Mouse (Mus musculus) spleen, embryonic (tissue): ENCODE measurements around the gene Psma3.

Experiments used
- CTCF ChIA-PET: fragments of 350-600 bp; sonication (Branson Sonifier 250); formaldehyde crosslinking; loops from one replicate; lab custom pipeline; 2022; lab: Charles Lee

Psma3 gene

DNA sequence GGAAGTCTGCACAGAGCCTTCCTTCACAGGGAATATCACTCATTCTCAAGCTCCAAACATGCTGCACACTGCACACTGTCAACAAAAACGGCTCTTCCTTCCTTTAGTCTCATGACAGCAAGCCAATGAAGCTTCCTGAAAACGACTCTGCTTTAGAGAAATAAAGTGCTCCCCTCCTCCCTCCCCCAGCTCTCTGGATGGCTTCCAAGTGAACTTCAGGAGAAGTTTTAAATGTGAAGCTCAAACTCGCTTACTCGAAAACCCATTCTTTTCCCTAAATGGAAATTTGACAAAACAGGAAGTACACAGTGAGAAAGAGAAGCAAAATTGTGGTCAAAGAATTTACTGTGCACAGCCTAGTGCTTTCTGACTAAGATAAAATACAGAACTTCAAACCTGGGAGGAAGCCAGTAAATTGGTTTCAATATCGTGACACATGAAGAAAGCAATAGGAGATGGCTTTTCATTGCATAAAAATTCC, 25.0 kb downstream of the Psma3 start:
- CTCF ChIA-PET = interaction anchor here (0.9 kb wide), 1 partner anchor 102 kb away, joined by 3 read pairs; no protein-coding TSS in a partner anchor

DNA sequence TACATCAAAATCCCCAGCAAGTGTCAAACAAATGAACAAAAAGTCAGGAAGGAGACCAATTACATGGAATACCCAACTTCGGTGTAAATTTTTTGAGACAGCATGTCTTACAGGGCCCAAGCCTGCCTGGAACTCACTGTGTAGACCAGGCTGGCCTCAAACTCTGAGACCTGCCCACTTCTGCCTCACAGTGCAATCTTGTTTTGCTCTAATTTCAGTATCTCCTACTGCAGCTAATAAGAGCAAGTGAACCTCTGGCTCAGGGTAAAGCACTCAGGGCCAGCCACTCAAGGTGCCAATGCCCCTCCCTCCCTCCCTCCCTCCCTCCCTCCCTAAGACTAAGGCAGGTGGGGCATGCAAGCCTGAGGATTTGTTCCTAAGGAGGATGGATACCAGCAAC, 25.9 kb downstream of the Psma3 start:
- CTCF ChIA-PET = interaction anchor here (0.6 kb wide), 1 partner anchor 26 kb away, joined by 3 read pairs; no protein-coding TSS in a partner anchor

DNA sequence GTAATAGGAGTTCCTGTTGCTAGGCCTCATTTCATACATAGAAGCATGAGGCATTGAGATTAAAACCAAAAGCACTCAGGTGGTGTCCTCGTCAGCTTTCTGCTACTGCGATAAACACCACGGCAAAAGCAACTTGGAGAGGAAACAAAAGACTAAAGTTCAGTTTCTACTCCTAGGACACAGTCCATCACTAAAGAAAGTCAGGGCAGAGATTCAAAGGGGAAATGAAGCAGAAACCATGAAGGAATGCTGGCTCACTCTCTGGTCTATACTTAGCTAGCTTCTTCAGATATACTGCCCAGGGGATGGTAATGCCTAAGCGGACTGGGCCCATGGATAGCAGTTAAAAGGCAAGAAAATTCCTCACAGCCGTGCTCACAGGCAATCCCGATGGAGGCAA, 27.0 kb downstream of the Psma3 start:
- CTCF ChIA-PET = no interaction called here

DNA sequence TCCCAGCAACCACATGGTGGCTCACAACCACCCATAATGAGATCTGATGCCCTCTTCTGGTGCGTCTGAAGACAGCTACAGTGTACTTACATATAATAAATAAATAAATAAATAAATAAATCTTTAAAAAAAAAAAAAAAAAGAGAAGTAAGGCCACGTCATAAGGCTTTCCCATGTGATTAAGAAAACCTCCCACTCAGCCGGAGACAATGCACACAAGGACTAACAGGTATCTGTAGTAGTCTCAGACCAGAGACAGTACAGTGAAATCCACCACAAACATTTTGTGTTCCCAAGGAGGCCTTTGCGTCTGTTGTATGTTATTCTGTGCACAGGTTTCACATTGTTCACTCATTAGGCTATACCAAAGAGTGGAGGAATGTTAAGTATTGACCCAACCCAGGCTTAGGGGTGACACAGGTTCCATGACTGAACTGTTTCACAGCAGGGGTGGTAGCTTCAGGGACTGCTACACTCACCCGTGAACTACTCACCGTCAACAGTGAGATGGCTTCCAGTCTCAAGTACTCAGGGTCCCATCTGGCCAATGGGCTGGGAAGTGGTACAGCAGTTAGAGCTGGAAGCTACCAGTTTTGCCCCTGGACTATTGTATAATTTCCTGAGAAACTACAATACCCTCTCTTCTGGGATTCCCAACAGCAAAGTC, 29.5 kb downstream of the Psma3 start:
- CTCF ChIA-PET = interaction anchor here (0.7 to 1.2 kb wide), 2 partner anchors 28 to 43 kb away, joined by 3 to 6 read pairs; no protein-coding TSS in a partner anchor

DNA sequence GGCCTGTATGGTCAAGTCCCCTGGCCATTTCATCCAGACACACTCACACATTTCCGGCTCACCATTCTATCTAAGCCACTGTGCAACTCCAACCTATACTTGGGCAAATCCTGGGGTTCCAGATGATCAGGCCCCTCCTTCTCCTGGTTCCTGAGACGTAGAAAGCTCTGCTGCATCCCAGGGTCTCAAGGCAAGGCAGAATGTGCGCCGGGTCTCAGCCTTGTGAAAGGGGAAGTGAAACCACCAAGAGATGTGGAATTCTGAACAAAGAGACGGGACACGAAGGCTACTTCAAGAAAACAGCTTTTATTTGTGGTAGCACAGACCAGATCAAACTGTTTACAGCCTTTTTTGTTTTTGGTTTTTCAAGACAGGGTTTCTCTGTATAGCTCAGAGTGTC, 31.7 kb downstream of the Psma3 start:
- CTCF ChIA-PET = no interaction called here

DNA sequence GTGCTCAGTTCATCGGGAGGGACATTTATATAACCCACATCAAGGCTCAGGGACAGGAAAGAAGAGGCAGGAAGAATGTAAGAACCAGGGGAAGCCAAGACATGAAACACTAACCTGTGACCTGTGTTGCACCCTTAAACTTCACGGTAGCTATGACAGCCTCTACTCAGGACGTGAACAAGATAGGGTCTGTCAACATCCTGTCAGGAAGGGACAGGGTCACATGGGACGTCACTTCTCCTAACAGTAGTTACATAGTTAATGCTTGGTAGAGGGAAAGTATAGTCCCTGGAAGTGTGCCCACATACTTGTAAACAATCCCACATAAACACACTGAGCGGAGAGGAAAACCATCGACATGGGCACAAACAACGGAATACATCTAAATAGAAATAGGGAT, 32.5 kb downstream of the Psma3 start:
- CTCF ChIA-PET = no interaction called here

DNA sequence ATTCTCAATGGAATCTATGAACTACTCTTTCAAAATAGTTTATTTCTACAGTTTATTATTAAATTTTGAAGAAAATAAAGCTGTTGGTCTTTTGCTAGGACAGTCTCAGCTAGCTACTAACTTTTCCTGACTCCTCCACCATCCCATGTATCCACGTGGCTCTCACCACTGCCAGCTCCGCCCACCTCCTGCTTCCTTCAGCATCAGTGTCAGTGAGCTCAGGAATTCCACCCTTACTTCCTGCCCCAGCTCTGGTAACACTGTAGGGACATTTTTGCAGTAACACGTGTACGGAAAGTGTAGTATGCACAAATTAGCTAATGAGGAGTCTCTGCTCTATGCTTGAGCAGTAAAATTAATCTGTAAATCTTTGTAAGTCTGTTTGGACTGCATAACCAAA, 35.3 kb downstream of the Psma3 start:
- CTCF ChIA-PET = no interaction called here

DNA sequence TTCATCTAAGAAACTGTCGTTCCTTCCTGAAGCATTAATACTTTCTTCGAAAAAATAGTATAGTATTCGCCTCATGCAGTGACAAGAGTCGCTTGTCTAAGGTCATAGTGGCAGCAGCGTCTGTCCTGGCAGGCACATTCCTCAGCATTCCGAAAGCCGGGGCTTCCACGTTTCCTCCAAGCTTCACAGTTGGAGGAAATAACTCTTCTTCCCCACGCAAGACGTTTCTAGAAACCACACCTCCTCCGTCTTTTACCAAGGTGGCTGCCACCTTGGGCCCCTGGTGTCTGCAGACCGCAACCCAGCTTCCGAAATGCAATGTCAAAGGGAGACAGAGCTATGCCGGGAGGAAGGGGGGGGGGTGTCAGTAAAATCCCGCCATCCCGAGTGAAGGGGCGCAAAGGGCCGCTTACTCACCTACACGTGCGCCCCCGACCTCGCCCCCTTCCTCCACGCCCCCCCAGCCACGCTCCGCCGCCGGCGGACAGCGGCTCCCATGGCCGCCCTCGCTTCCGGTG, 40.5 kb downstream of the Psma3 start:
- CTCF ChIA-PET = no interaction called here

DNA sequence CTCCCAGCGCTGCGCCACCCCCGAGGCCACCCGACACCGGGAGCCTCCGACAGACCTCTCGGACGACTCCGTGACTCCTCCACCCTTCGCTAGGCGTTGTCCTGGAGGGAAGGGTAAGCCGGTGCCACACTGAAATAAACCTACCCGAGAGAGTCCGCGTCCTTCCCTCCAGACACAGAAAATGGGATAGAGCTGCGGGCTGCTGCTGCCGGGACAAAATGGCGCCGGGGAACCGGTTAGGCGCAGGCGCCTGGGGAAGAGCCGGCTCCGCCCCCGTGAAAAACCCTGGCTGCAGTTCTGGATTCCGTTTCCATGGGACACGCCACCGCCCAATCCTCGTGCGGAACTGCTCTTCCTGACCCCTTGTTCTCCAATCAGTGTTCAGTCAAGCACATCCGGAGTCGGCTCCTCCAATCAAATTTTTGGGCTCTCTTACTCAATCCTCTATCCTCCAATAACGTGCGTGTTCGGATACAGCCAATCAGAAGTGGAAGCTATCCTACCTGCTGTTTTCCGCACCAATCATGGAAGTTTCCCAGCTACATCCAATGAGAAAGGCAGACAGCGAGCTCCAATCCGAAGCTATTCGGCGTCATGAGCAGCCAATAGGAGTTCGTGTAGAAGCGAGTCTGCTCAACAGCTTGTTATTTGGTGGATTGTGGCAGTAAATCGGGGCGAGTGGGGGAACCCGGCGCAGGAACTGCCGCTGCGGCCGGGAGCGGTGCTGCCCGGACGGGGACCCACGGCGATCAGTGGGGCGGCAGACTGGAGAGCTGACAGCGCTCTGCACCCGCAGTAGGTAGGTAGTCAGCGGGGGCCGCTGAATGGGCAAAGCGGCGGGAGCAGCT, 41.2 kb downstream of the Psma3 start, which contains the start of gene Arid4a:
Gene Arid4a, plus strand, starts transcription at position 628 of the 848 bp plus-strand sequence.
- CTCF ChIA-PET = interaction anchor here (0.6 kb wide), 1 partner anchor 123 kb away, joined by 3 read pairs; no protein-coding TSS in a partner anchor

DNA sequence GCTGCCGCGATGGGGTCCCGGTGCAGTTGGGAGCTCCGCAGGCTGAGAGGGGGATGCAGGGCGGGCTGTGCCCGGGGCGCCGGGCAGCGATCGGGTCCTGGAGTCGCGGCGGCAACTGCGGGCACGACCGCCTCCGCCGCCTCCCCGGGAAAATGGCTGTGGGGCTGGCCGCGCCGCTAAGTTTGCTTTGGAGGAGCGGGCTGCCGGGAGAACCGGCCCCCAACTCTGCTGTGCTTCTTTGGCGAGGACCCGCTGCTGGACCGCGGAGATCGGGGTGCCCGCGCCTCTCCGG, 41.7 kb downstream of the Psma3 start:
- CTCF ChIA-PET = interaction anchor here (0.6 kb wide), 1 partner anchor 123 kb away, joined by 3 read pairs; no protein-coding TSS in a partner anchor

DNA sequence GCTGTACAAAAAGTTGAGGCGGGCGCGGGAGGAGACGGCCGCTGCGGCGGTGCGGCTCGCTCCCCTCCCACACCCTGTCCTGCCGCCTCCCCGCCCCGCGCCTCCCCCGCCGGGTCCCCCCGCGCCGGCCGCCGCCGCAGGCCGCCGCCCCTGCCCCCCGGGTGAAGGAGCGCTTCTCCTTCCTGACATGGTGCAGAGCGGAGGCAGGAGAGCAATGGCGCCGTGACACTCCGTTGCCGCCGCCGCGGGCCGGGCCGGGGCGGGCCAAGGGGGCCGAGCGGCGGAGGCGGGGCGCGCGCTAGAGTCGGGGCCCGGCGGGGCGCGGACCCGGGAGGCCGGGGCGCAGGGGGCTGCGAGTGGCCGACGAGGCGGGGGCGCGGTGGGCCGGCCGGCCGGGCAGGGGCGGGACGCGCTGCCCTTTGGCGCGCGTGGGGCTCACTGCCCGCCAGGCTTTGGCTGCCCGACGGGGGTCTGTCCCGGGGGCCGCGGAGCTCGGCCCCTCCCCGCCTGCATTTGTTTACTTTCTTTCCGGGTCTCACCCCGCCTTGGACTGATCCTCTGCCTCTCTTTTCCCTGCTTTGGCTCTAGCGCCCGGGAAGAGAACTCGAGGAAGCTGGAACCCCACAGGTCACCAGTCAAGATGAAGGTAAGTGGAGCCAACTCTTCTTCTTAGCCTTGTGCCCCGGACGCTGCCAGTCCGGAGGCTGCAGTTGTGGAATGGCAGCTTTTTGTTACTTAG, 42.3 kb downstream of the Psma3 start:
- CTCF ChIA-PET = interaction anchor here (0.6 to 1.0 kb wide), 3 partner anchors 11 to 611 kb away, joined by 3 read pairs; no protein-coding TSS in a partner anchor

DNA sequence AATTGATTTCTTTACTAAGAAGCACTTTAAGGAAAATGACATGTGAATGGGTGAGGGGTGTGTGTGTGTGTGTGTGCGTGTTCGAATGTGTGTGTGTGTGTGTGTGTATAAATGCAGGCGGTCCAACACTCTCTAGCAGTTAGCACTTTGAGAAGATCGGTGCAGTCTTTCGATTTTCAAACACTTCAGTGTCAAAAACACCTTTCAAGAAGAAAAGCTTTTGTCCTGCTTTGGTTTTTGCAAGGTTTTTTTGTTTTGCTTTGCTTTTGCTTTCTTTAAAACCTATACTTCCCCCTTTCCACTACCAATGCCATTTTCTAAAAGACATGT, 42.8 kb downstream of the Psma3 start:
- CTCF ChIA-PET = interaction anchor here (0.7 to 1.0 kb wide), 3 partner anchors 11 to 611 kb away, joined by 3 read pairs; no protein-coding TSS in a partner anchor

DNA sequence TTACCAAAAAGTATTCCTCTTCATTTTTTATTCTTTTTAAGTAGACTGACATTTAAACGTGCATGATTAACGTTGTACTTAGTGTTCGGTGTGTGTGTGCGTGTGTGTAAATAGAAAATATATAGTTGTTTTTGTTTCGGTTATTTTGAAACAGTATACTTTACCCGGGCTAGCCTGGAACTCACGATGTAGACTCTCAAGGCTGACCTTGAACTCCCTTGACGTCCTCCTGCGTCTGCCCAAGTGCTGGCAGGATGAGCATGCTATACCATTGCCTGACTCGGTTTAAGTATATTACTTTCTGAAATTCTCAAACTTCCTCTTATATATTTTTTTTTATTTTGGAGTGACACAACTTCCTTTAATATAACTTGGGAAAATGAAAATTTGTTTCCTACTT, 43.4 kb downstream of the Psma3 start:
- CTCF ChIA-PET = interaction anchor here (0.7 to 1.0 kb wide), 2 partner anchors 121 to 612 kb away, joined by 3 read pairs; no protein-coding TSS in a partner anchor

DNA sequence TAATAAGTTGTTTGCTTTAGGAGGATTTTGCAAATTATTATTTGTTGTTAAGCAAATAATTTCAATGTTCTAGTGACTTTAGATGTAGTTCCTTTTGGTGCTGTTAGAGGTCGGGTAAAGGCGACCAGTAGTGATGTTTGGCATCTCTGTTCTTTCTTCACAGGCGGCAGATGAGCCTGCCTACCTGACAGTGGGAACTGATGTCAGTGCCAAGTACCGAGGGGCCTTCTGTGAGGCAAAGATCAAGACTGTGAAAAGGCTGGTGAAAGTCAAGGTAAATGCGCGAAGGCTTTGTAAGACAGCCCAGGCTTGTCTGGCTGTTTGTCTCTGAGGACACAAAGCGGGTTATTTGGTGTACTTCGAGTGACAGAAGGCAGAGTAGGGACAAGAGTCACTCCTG, 44.8 kb downstream of the Psma3 start:
- CTCF ChIA-PET = no interaction called here

DNA sequence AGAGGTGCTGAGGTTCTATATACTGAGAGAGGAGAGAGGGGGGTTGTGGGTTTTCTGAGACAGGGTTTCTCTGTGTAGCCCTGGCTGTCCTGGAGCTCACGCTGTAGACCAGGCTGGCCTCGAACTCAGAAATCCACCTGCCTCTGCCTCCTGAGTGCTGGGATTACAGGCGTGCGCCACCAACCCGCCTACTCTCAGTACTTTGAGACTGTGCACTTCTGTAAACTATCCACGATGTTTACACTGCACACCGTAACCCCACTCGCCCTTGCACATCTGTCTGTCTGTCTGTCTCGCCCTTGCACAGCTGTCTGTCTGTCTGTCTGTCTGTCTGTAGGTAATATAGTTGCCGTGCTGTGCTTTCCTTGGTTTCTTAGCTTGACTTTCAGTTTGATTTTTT, 50.0 kb downstream of the Psma3 start:
- CTCF ChIA-PET = no interaction called here

DNA sequence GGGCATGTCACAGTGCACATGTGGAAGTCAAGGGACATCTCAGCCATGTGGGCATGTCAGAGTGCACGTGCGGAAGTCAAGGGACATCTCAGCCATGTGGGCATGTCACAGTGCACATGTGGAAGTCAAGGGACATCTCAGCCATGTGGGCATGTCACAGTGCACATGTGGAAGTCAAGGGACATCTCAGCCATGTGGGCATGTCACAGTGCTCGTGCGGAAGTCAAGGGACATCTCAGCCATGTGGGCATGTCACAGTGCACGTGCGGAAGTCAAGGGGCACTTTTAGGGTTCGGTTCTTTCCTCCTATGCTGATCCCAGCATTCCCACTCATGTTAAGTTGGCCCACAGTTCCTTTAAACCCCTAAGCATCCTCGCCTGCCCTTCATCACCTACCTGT, 53.8 kb downstream of the Psma3 start:
- CTCF ChIA-PET = interaction anchor here (1.1 kb wide), 1 partner anchor 11 kb away, joined by 3 read pairs; no protein-coding TSS in a partner anchor

DNA sequence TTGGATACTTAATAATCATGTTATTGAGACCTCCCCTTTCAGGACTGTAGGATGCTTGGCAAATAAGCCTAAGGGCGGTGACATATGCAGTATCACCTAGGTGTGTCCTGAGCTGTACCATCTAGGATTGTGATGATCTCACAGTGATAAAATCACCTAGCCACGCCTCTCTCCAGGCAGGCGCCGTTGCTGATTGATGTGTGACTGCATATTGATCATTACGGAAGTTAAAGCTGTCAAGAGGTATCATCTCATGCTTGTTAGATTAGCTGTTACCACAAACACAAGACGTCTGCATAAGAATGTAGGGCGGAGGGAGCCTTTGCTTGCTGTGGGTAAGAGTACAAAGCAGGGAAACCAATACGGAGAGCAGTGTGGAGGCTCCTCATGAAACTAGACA, 55.8 kb downstream of the Psma3 start:
- CTCF ChIA-PET = interaction anchor here (0.6 to 1.0 kb wide), 2 partner anchors 18 to 20 kb away, joined by 3 to 4 read pairs; no protein-coding TSS in a partner anchor

DNA sequence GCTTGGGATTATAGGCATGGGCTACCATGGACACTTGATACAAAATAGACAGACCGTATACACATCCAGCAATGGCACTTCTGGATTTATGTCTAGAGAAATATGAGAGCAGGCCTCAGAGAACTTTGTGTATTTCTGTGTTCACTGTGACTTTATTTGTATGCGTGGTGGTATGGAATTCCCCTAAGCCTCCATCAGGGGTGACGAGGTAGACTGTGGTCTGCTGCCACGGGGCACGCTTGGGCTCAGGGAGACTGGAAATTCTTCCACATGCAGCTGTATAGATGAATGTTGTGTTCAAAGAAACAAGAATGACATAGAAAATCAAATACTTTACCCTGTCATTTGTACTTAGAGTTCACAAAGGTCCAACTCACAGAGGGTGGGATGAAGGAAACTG, 56.3 kb downstream of the Psma3 start:
- CTCF ChIA-PET = interaction anchor here (1.0 kb wide), 1 partner anchor 20 kb away, joined by 4 read pairs; no protein-coding TSS in a partner anchor

DNA sequence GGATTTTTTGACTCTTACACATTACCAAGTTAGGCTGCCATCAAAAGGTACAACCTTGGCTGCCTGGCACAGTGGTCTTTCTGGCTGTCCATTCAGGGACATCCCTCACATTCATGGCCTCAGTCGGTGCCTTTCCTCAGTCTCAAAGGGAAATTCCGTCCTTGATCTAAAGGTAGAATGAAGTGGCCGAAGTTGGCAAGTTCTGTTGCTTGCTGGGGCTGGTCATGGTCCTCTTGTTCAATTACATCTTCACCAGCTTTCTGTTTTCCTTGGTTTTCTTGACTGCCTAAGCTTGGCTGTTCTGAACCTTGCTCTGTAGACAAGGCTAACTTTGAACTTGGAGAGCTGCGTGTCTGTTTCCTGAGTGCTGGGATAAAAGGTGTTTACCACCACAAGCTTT, 61.4 kb downstream of the Psma3 start:
- CTCF ChIA-PET = no interaction called here

DNA sequence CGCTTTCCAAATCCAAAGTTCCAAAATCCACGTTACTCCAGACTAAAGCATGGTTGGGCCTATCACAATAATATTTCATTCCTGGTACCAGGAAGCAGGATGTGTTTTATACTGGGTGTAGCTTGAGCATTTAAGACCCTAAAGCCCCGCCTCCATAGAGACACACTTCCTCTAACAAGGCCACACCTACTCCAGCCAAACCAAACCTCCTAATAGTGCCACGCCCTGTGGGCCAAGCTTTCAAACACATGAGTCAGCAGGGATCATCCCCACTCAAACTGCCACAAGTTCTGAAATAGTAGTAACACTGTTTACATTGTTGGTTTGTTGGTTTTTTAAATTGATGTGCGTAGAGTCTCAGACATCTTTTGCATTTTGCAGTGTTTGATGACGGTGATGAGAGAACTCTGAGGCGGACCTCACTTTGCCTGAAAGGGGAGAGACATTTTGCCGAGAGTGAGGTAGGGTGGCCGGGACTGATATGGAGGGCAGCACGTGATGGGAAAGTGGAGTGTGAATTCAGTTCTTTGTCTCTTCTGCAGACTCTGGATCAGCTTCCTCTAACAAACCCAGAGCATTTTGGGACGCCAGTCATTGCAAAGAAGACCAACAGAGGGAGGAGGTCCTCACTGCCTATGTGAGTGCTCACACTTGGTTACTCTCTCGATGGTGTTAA, 62.4 kb downstream of the Psma3 start:
- CTCF ChIA-PET = no interaction called here

DNA sequence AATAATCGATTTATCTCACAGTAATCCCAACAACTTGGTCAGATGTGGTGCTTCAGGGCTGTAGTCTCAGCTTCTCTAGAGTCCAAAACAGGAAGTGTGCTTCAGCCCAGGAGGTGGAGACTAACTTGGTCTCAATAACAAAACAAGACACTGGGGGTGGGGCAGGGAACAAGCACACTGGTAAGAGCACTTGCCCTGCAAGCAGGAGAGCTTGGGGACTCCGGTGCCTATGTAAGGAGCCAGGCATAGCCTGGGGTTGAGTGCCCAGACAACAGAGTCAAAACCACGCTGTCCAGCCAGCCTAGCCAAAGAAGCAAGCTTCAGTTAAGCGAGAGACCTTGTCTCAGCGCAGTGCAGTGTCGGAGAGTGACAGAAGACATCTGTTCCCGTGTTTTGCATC, 66.0 kb downstream of the Psma3 start:
- CTCF ChIA-PET = interaction anchor here (0.7 kb wide), 1 partner anchor 1566 kb away, joined by 6 read pairs; no protein-coding TSS in a partner anchor
